Mouse (Mus musculus) hindlimb bud, embryonic 11.5 days (tissue): ENCODE data around the gene Lmtk2.

Source experiments
- DNase-seq: peaks from one replicate; pipeline ENCODE4 v3.0.0-alpha.2; 2012; ENCODE audit warnings: low read depth, low spot score; ENCODE audit errors: extremely low spot score

The Lmtk2 gene

DNA sequence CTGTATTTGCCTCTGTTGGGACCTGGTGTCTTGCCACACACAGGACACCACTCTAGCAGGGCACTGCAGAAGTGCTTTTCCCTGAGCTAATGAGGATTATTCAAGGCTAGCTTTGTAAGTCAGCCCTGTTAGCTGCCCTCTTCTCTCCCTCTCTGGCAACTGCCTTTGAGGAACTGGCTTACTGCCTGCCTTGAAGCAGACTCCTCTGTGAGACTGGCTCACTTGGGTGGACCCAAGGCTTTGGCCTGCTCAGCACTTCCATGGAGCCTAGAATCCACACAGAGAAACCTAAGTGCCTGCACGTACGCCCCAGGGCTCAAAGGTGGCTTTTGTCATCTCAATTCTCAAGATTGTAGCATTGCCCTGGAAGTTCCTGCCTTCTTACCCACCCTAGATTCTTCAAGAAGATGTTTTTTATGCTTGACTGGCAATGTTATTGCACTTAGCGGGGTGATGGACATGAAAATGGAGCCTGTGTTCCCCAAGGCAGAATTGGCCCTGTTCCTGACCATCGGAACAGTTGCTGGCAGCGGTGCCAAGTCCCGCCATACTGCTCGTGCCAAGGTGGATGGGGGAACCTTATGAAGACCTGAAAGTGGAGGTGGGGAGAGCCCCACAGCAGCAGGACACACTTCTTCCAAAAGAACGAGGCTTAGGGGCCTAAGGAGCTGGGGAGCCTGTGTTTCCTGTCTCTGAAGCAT, 69.2 kb downstream of the Lmtk2 start:
- no peak for DNase-seq

GRCm38 (mm10) chr5:144173648-144174047, 73.4 kb downstream of the Lmtk2 start:
- DNase-seq, result no peak

DNA sequence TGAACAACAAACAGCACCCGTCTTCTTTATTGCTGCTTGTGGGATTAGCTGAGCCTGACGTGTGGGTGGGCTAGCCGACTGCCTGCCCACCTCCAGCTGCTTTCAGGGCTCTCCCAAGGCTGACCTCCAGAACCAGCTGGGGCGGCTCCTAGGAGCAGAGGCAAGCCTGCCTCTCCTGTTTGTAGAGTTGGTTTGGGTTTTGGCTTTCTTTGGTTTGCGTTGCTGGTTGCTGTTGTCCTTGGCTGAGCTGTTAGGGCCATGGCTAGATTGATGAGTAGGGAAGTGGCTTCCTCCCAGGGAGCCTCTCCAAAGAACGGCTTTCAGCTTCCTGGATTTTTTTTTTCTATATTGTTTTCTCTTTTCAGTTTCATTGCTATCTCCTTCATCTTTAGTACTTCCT, 78.0 kb downstream of the Lmtk2 start:
- no peak for DNase-seq

DNA sequence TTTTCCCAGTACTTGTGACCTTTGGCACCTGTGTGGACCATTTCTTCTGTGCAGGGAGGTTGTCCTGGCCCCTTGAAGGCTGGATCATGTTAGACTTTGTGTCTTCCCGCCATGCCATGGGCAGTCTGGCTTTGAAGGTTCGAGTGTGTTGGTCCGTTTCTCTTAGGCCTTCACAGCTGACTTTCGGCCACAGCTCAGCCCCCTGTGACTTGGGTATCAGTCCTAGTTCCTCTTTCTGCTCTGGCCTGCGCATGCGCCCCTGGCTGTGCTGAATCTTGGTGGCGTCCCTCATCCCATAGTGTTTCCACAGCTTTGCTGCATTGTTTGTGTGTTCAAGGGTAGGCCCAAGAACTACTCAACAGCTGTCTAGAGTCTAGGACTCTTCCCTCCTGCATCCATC, 81.0 kb downstream of the Lmtk2 start:
- DNase-seq, result no peak

GRCm38 (mm10) chr5:144182542-144183247, 82.5 kb downstream of the Lmtk2 start:
- DNase-seq, result no peak

- DNase-seq, result no peak
These were observed 83.0 kb downstream of the Lmtk2 start for GRCm38 (mm10) chr5:144183248-144183559.

- DNase-seq, result no peak
These were observed 83.6 kb downstream of the Lmtk2 start for GRCm38 (mm10) chr5:144183647-144184335.

DNA sequence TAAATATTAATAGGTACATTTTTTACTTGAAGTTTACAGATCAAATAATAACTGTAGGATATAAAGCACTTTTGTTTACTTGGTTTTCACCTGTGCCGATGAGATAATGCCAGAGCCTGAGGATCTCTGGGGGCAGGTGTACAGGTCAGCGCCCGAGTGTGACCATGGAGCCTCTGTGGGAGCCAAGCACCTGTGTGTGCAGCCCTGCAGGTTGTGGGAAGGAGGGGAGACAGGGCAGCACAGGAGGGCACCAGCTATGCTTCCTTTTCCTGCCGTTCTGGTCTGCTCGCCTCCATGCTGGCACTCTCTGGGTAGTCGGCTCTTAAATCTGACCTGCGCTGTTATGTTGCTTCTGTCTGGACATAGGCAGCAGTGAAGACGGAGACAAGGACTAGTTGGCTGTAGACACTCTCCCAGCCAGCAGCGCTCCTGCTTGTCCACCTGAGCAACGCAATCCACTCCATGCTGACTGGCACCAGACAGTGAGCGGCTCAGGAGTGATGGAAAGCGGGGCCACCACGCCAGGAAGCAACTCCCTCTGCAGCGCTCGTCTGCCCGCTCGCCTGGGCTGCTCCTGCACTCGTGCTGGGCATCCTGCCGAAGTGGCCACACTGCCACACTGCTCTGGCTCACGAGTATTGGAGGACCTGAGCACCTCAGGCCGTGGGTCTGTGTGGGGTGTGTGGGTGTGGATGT, 84.3 kb downstream of the Lmtk2 start:
- DNase-seq, result no peak

DNA sequence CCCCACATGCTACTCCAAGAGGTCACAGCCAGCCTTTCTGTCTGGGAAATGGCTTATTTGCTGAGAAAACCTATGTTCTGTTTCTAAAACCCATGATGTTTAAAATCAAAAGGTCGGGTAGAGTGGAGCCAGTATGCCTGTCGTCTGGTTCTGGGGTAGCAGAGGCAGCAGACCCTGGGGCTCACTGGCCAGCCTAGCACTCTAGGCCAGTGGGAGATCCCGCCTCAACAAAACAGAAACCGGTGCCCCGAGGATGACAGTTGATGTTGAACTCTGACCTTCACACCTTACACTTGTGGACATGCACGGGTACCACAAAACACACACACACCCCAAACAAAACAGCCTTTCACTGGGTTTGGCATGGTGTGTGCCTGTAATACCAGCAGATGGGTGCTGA, 88.2 kb downstream of the Lmtk2 start:
- DNase-seq, result no peak

- no peak for DNase-seq
These were observed 89.1 kb downstream of the Lmtk2 start for GRCm38 (mm10) chr5:144189327-144189726.

DNA sequence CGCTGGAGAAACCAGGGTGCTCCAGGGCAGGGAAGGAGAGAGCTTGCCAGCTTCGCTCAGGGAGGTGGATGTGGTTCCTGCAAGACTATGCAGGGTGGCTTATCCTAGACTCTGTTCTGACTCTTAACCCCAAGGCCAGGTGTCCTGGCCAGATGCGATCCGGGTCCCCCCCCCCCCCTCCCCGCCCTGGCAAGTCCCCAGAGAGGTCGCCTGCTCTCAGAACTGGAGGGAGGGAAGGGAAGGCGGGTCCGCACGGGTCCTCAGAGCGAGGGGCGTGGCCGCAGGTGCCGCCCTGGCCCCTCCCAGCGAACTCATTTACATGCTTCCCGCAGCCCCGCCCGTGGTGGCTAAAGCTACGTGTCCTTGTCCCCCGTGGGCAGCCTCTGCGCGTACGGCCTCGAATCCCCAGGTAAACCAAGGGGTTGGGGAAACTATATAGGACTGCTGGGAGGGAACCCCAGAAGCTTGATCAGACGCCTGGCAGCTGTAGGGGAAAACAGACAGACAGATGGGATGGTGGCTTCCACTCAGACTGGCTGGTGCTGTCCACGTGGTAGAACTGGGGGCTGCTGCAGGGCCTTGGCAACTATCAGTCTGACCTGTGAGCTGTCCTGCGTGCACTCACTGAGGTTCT, 89.8 kb downstream of the Lmtk2 start, which contains the start of gene Bhlha15:
Gene Bhlha15, plus strand, starts transcription at position 337 of the 634 bp plus-strand sequence.
- DNase-seq, result no peak

GRCm38 (mm10) chr5:144191026-144191425, 90.8 kb downstream of the Lmtk2 start:
- no peak for DNase-seq

DNA sequence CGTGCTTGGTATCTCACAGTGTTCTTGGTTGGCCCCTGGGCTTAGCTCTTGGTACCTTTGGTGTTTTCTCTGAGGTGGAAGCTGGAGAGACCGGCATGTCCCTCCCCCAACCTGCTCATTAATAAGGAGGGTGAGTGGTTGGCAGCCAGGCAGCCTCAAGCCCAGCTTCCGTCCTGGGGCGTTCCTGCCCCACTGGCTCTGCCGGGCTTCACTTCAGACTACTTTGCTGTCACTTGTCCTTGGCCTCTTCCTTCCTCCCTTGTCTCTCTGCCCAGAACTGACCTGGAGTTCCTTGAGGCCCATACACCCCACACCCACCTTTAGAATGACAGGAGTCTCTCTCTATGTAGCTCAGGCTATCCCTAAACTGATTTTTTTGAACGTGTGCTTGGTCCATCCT, 92.4 kb downstream of the Lmtk2 start:
- DNase-seq, result no peak

- no peak for DNase-seq
These were observed 94.2 kb downstream of the Lmtk2 start for GRCm38 (mm10) chr5:144194416-144194815.

DNA sequence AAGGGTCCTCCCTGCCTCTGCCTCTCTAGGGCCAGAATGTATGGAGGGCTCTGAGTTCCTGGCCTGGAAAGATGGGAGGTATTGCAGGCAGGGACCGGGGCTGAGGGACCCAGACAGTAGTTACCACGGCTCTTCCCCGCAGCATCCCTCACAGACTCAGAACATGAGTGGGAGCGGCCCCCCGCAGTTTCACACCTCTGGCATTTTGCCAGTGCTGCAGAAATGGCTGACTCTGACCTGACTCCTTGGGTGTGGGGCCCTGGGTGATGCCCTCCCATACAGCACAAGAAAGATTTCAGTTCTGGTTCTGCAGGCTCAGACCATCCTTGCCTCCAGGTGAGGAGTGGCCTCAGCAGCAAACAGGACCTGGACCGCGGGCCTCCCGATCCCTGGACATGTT, 95.3 kb downstream of the Lmtk2 start:
- DNase-seq, result no peak

DNA sequence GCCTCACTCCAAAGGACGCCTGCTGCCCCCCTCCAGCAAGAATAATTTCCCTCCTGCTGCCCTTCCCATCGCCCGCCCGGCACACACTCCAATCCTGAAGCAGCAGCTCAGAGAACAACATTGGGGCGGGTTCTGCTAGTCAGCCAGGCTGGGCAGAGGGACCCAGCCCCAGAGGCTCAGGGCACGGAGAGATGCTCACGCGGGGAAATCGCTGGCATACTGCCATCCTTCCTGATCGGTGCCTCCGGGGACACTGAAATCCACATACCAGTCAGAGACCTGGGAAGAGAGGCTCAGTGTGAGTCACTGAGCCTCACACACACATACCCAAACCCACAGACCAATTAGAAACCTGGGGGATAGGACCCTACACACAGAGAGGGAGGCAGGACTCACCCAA, 100.4 kb downstream of the Lmtk2 start:
- DNase-seq, result no peak

- DNase-seq, result no peak
These were observed 102.2 kb downstream of the Lmtk2 start for GRCm38 (mm10) chr5:144202430-144202829.

GRCm38 (mm10) chr5:144203398-144203959, 103.2 kb downstream of the Lmtk2 start:
- no peak for DNase-seq

DNA sequence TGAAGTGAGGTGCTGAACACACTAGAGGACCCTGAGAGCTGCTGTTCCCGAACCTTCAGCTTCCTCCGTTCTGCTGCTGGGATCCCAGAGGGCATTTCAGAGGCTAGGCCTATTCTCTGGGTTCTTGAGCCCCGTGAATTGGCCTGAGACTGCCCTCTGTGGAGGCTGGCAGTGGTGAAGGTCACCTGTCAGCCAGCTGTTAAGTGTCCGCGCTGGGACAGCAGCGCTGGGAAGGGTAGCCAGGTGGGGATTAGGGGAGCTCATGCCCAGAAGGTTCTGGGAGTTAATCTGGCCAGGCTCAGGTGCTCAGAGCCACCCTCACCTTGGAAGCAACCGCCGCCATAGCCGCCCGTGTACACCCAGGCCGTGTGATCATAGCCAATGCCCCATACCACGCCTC, 104.1 kb downstream of the Lmtk2 start:
- DNase-seq, result no peak

DNA sequence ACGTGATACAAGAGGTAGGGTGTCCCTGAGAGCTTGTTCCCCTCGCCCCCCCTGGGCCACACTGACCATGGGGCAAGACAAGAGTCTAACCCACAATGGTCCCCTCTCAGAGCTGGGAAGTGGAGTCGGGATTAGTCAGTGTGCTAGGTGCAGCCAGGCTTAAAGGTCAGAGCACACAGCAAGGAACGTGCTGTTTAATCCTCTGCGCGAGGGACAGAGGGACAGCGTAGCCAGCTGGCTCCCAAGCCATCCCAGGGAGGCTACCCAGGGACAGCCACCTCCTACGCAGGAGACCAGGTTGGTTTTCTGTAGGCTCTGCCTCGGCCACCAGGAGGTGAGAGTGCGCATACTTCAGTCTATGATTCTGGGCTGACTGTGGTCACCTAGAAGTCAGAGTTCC, 104.7 kb downstream of the Lmtk2 start:
- no peak for DNase-seq

DNA sequence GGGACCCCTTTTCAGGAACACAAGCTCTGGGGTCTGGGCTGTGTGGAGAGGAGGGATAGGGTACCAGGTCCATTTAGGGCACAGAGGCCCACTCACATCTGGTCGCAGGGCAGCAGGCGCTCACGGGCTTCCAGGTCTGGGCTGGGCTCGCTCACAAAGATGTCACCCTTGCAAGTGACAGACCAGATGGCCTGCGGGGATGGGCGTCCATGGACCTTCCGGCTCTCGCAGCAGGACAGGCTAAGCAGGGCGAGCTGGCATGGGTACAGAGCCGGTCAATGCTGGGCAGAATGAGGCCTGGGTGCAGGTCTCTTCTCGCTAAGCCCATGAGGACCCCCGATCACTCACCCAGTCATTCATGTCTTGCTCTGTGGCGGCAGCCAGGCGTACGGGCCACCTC, 105.8 kb downstream of the Lmtk2 start:
- no peak for DNase-seq
